Mouse (Mus musculus): ENCODE data around the gene Tmprss9.

DNA sequence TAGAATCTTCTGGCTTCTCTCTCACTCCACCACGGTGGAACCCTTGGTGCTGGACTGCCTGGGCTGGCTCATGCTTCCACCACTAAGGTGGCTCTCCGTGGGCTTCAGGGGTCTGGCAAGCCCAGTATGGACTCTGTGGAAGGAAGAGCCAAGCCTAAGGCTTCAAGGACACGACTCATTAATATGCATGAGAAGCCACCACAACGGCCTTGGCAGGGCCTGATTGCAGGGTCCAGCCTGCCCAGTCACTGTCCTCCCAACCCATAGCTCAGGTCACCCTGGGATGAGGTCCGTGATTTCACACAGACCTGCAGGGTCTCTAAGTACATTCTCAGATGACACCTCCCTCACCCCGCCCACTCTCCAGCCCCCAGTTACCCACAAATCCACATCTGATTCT, 31.8 kb upstream of the Tmprss9 start:
- no peak for TF ChIP-seq POLR2A (IDR thresholded peaks at IDR 0.05; ENCODE audit: low read depth, low read length)
- TF ChIP-seq CTCF (IDR thresholded peaks at IDR 0.05; ENCODE audit: extremely low read depth, insufficient read length, insufficient replicate concordance, low read depth, low read length): no peak
